Mouse (Mus musculus): Measurements from ENCODE around the gene Slc30a7. TPM values are rescaled to one million over a fixed set of nuclear protein-coding genes. Genes with fewer than 3 reads are reported as not detected.

Slc30a7 gene
- polyA plus RNA-seq, 1 experiment from 2014 or later, result 19.8 TPM

DNA sequence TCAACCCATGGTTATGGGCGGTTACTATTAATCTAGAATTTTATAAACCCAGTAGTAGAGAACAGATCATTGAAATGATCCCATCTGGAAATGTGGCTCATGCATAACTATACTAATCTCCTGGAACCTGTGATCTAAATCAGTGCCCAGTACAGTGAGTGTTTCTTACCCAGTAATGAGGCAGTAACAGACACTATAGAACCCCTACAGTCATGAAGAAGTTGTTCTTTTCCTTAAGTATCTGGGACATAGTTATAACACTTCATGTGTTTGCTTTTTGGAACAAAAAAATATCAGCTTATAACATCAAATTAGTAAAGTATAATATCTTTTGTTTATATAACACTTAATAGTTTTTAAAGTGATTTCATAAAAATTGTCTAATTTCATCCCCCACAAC is 43.6 kb downstream of the Slc30a7 start:
- Histone ChIP-seq H3K9me3 (replicated peaks; ENCODE audit: control insufficient read depth, low read length) (no peaks in the 10 kb centered on the region), H3K4me2 (no peak overlapping the region), H3K27me3 (ENCODE audit: control insufficient read depth, insufficient read depth, low read length) (no peaks in the 10 kb centered on the region), H3K4me3 (ENCODE audit: low read depth, low read length) (no peak overlapping the region), H3K27ac (ENCODE audit: low read depth, low read length) (no peak overlapping the region), H3K36me3 (ENCODE audit: control insufficient read depth, insufficient read depth, low read length) (no peaks in the 10 kb centered on the region; the same call in none of the 2 replicates), H3K4me1 (ENCODE audit: control insufficient read depth, insufficient read depth, low read length) (no peaks in the 10 kb centered on the region), H3K9ac (ENCODE audit: low read depth, low read length) (no peak overlapping the region)
- ATAC-seq (replicated peaks; ENCODE audit: insufficient number of reproducible peaks, low FRiP score, low TSS enrichment), result no peak
- 86% methylated on average over 1 of the region's 1 CpGs for WGBS (ENCODE audit: insufficient replicate concordance)

DNA sequence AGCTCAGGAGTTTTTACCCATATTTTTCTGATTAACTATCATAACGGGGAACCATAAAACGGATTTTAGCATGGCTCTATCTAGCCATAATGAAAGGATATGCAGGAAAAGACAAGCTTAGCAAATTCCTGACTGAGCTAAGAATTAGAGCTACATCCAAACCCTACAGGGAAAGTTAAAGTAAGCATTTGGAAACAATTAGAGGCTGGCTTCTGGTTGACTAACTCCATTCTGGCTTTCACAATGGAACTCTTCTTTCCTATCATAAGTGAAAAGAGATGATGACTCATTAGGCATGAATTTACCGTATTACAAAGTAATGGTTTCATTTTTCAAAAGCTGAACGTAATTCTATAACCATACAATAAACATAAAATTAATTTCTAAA is 45.2 kb downstream of the Slc30a7 start:
- H3K9me3 ChIP-seq (replicated peaks; ENCODE audit: control insufficient read depth, low read length), result no peaks in the 10 kb centered on the region
- 87% methylated on average over 4 of the region's 4 CpGs for WGBS (ENCODE audit: insufficient replicate concordance)
- H3K4me2 ChIP-seq, result no peak overlapping the region
- no peak for ATAC-seq (replicated peaks; ENCODE audit: insufficient number of reproducible peaks, low FRiP score, low TSS enrichment)
- H3K27me3 ChIP-seq (ENCODE audit: control insufficient read depth, insufficient read depth, low read length), result no peaks in the 10 kb centered on the region
- no peaks in the 10 kb centered on the region; the same call in 1 of the 2 replicates for H3K36me3 ChIP-seq (ENCODE audit: control insufficient read depth, insufficient read depth, low read length)
- no peak overlapping the region for H3K27ac ChIP-seq (ENCODE audit: low read depth, low read length)
- H3K4me1 ChIP-seq (ENCODE audit: control insufficient read depth, insufficient read depth, low read length), result no peaks in the 10 kb centered on the region
- no peak overlapping the region for H3K4me3 ChIP-seq (ENCODE audit: low read depth, low read length)
- no peak overlapping the region for H3K9ac ChIP-seq (ENCODE audit: low read depth, low read length)

GRCm38 (mm10) chr3:115961311-115962027 is 45.7 kb downstream of the Slc30a7 start:
- Histone ChIP-seq H3K4me3 (ENCODE audit: low read depth, low read length) (no peak overlapping the region), H3K27me3 (ENCODE audit: control insufficient read depth, insufficient read depth, low read length) (no peaks in the 10 kb centered on the region), H3K27ac (ENCODE audit: low read depth, low read length) (no peak overlapping the region), H3K9me3 (replicated peaks; ENCODE audit: control insufficient read depth, low read length) (no peaks in the 10 kb centered on the region), H3K4me2 (no peak overlapping the region), H3K36me3 (ENCODE audit: control insufficient read depth, insufficient read depth, low read length) (no peaks in the 10 kb centered on the region; the same call in 1 of the 2 replicates), H3K9ac (ENCODE audit: low read depth, low read length) (no peak overlapping the region), H3K4me1 (ENCODE audit: control insufficient read depth, insufficient read depth, low read length) (no peaks in the 10 kb centered on the region)
- 85% methylated on average over 11 of the region's 11 CpGs for WGBS (ENCODE audit: insufficient replicate concordance)
- no peak for ATAC-seq (replicated peaks; ENCODE audit: insufficient number of reproducible peaks, low FRiP score, low TSS enrichment)

DNA sequence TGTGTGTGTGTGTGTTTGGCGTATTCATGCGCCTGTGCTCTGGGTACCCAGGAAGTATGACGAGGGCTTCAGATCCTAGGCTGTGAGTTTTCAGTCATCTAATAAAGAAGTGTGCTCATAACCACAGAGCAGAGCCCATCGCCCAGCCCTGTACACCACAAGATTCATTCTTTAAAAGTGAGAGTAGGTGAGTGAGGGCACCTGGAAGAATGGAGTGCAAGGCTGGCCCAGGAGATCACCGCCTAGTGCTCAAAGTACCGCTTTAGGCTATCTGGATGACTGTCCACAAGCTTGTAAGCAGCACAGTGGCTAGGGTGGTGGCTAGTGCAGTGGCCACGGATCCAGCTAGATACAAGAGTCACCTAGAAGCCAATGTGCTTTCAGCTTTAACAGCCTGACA is 50.0 kb downstream of the Slc30a7 start:
- 0 out of 2 replicates have a peak, but pooled peaks cover 2% of the 10 kb centered on the region for H3K4me1 ChIP-seq (ENCODE audit: control insufficient read depth, insufficient read depth, low read length)
- no peaks in the 10 kb centered on the region for H3K9me3 ChIP-seq (replicated peaks; ENCODE audit: control insufficient read depth, low read length)
- H3K4me3 ChIP-seq (ENCODE audit: low read depth, low read length), result no peak overlapping the region
- no peak overlapping the region for H3K9ac ChIP-seq (ENCODE audit: low read depth, low read length)
- H3K36me3 ChIP-seq (ENCODE audit: control insufficient read depth, insufficient read depth, low read length), result peaks cover 3% of the 10 kb centered on the region
- H3K27me3 ChIP-seq (ENCODE audit: control insufficient read depth, insufficient read depth, low read length), result no peaks in the 10 kb centered on the region
- ATAC-seq (replicated peaks; ENCODE audit: insufficient number of reproducible peaks, low FRiP score, low TSS enrichment), result no peak
- no peak overlapping the region for H3K27ac ChIP-seq (ENCODE audit: low read depth, low read length)
- H3K4me2 ChIP-seq, result no peak overlapping the region
- WGBS (ENCODE audit: insufficient replicate concordance), result 88% methylated on average over 7 of the region's 7 CpGs

DNA sequence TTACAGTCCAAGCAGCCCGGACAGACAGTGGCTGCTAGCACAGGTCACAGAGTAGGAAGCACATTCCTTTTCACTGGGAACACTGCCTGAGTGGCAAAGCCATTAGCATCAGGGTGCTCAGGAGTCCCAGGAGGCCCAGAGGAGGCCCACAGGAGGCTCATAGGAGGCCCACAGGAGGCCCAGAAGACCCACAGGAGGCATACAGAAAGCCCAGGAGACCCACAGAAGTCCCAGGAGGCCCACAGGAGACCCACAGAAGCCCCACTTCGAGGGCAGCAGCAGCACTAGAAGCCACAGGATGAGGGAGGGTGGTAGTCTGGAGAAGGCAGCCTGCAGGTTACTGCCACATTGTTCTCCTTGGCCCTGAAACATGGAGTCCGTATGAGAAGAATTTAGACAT is 54.1 kb downstream of the Slc30a7 start:
- Histone ChIP-seq H3K4me2 (no peak overlapping the region), H3K36me3 (ENCODE audit: control insufficient read depth, insufficient read depth, low read length) (peaks cover 12% of the 10 kb centered on the region), H3K27me3 (ENCODE audit: control insufficient read depth, insufficient read depth, low read length) (no peaks in the 10 kb centered on the region), H3K4me3 (ENCODE audit: low read depth, low read length) (no peak overlapping the region), H3K4me1 (ENCODE audit: control insufficient read depth, insufficient read depth, low read length) (0 out of 2 replicates have a peak, but pooled peaks cover 2% of the 10 kb centered on the region), H3K27ac (ENCODE audit: low read depth, low read length) (no peak overlapping the region), H3K9ac (ENCODE audit: low read depth, low read length) (no peak overlapping the region), H3K9me3 (replicated peaks; ENCODE audit: control insufficient read depth, low read length) (no peaks in the 10 kb centered on the region)
- ATAC-seq (replicated peaks; ENCODE audit: insufficient number of reproducible peaks, low FRiP score, low TSS enrichment), result no peak
- 76% methylated on average over 3 of the region's 3 CpGs for whole genome bisulfite sequencing (ENCODE audit: insufficient replicate concordance)

DNA sequence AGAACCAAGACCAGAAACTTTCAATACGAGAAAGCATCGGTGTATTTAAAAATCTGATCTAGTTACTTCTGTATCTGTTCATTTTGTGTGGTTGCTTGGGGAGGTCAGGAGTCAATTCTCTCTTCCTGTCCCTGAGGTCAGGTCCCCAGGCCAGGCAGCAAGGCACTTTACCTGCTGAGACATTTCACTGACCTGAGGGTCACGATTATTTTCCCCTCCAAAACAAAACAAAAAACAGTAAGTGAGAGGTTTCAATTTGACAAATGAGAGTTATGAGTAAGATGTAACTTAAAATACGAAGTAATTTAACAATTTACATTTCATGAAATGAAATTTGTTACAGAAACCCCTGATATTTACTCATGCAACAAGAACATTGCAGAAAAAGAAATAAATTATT is 54.9 kb downstream of the Slc30a7 start:
- Histone ChIP-seq H3K9me3 (replicated peaks; ENCODE audit: control insufficient read depth, low read length) (no peaks in the 10 kb centered on the region), H3K27ac (ENCODE audit: low read depth, low read length) (no peak overlapping the region), H3K36me3 (ENCODE audit: control insufficient read depth, insufficient read depth, low read length) (peaks cover 12% of the 10 kb centered on the region), H3K4me3 (ENCODE audit: low read depth, low read length) (no peak overlapping the region), H3K27me3 (ENCODE audit: control insufficient read depth, insufficient read depth, low read length) (no peaks in the 10 kb centered on the region), H3K4me1 (ENCODE audit: control insufficient read depth, insufficient read depth, low read length) (0 out of 2 replicates have a peak, but pooled peaks cover 2% of the 10 kb centered on the region), H3K9ac (ENCODE audit: low read depth, low read length) (no peak overlapping the region), H3K4me2 (no peak overlapping the region)
- ATAC-seq (replicated peaks; ENCODE audit: insufficient number of reproducible peaks, low FRiP score, low TSS enrichment), result no peak
- 89% methylated on average over 4 of the region's 4 CpGs for WGBS (ENCODE audit: insufficient replicate concordance)

DNA sequence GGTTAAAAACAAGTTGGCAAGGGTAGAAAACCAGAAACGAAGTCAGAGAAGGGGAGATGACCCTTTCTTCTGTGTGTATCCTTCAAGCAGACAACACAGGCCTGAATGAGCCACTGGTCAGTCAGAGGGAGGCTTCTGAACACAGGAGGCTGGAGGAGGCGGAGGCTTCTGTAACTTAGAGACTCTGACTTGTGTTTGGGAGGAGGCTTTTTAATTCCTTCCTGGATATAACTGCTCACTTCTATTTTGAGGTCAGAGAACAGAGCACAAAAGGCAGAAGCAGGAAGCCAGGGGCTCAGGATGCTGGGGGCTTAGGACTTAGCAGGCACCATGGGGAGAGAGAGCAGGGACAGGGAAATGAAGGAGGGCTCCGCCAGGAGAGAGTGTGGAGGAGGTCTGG is 56.0 kb downstream of the Slc30a7 start:
- no peak for ATAC-seq (replicated peaks; ENCODE audit: insufficient number of reproducible peaks, low FRiP score, low TSS enrichment)
- Histone ChIP-seq H3K27ac (ENCODE audit: low read depth, low read length) (no peak overlapping the region), H3K9me3 (replicated peaks; ENCODE audit: control insufficient read depth, low read length) (no peaks in the 10 kb centered on the region), H3K27me3 (ENCODE audit: control insufficient read depth, insufficient read depth, low read length) (no peaks in the 10 kb centered on the region), H3K4me1 (ENCODE audit: control insufficient read depth, insufficient read depth, low read length) (0 out of 2 replicates have a peak, but pooled peaks cover 2% of the 10 kb centered on the region), H3K9ac (ENCODE audit: low read depth, low read length) (no peak overlapping the region), H3K36me3 (ENCODE audit: control insufficient read depth, insufficient read depth, low read length) (peaks cover 12% of the 10 kb centered on the region), H3K4me2 (no peak overlapping the region), H3K4me3 (ENCODE audit: low read depth, low read length) (no peak overlapping the region)
- WGBS (ENCODE audit: insufficient replicate concordance), result 75% methylated on average over 3 of the region's 3 CpGs

- peaks cover 10% of the 10 kb centered on the region for H3K36me3 ChIP-seq (ENCODE audit: control insufficient read depth, insufficient read depth, low read length)
- H3K9ac ChIP-seq (ENCODE audit: low read depth, low read length), result no peak overlapping the region
- WGBS (ENCODE audit: insufficient replicate concordance), result 82% methylated on average over 6 of the region's 6 CpGs
These were observed 57.0 kb downstream of the Slc30a7 start for GRCm38 (mm10) chr3:115949921-115950877.

More at GRCm38 (mm10) chr3:115949921-115950877, 57.0 kb downstream of the Slc30a7 start:
- Histone ChIP-seq H3K27ac (ENCODE audit: low read depth, low read length) (no peak overlapping the region), H3K27me3 (ENCODE audit: control insufficient read depth, insufficient read depth, low read length) (no peaks in the 10 kb centered on the region), H3K9me3 (replicated peaks; ENCODE audit: control insufficient read depth, low read length) (no peaks in the 10 kb centered on the region), H3K4me2 (no peak overlapping the region), H3K4me3 (ENCODE audit: low read depth, low read length) (no peak overlapping the region), H3K4me1 (ENCODE audit: control insufficient read depth, insufficient read depth, low read length) (0 out of 2 replicates have a peak, but pooled peaks cover 2% of the 10 kb centered on the region)
- no peak for ATAC-seq (replicated peaks; ENCODE audit: insufficient number of reproducible peaks, low FRiP score, low TSS enrichment)
